Mouse (Mus musculus) urinary bladder, postnatal 36 days (tissue): ENCODE measurements around the gene Clnk.

Experiments
- DNase-seq, 2 experiments: peaks; one replicate each; pipeline ENCODE4 v3.0.0; 2022; ENCODE audit warnings: low spot score in 2 of 2, mixed read lengths in 1 of 2

The Clnk gene

GRCm38 (mm10) chr5:38752749-38753148 is 123.9 kb downstream of the Clnk start:
- no peak for DNase-seq

GRCm38 (mm10) chr5:38708940-38709581 is 167.6 kb downstream of the Clnk start:
- DNase-seq, result no peak

GRCm38 (mm10) chr5:38707364-38708075 is 169.1 kb downstream of the Clnk start:
- no peak for DNase-seq

- no peak for DNase-seq
Observed at GRCm38 (mm10) chr5:38702941-38703340, 173.7 kb downstream of the Clnk start.

- DNase-seq, result no peak
Observed at GRCm38 (mm10) chr5:38702091-38702490, 174.5 kb downstream of the Clnk start.

- DNase-seq, result no peak
Observed at GRCm38 (mm10) chr5:38698466-38698865, 178.1 kb downstream of the Clnk start.

- DNase-seq, result no peak
Observed at GRCm38 (mm10) chr5:38698046-38698445, 178.6 kb downstream of the Clnk start.

GRCm38 (mm10) chr5:38696616-38697375 is 179.8 kb downstream of the Clnk start:
- no peak for DNase-seq

- no peak for DNase-seq
Observed at GRCm38 (mm10) chr5:38692859-38693258, 183.8 kb downstream of the Clnk start.

GRCm38 (mm10) chr5:38689186-38689585 is 187.4 kb downstream of the Clnk start:
- no peak for DNase-seq

GRCm38 (mm10) chr5:38687694-38688093 is 188.9 kb downstream of the Clnk start:
- no peak for DNase-seq

- DNase-seq, result peak; percentile 46 to 75
Observed at GRCm38 (mm10) chr5:38684164-38684911, 192.3 kb downstream of the Clnk start, which contains the start of gene Zfp518b. Zfp518b (minus strand) TSS chr5:38684826.

GRCm38 (mm10) chr5:38658836-38659235 is 217.8 kb downstream of the Clnk start:
- DNase-seq, result no peak
